Mouse (Mus musculus): ENCODE measurements around the gene Akap6.

DNA sequence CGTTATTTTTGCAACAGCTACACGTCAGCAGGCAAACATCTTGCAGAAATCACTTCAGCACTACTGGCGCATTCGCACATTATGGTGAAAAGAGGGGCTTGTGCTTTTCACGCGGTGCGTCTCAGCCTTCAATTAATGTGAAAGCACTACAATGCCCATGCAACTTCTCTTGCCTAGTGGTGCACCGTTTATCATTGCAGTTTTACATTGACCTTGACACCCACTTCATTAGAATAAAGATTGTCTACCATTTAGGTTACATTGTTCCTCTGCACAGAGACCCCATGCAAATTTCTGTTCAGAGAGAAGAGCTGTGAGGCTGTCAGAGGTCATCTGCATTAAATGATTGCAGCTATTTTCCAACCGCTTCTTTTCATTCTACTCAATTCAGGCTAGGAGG is 363.8 kb downstream of the Akap6 start:
- no peak for TF ChIP-seq CTCF (IDR thresholded peaks at IDR 0.05; ENCODE audit: control insufficient read depth, insufficient read depth, insufficient replicate concordance, low read depth, low read length)
- TF ChIP-seq POLR2A (IDR thresholded peaks at IDR 0.05; ENCODE audit: control insufficient read depth, low read depth, low read length) = no peak

Measured in testis, adult 2 months (tissue).